Mouse (Mus musculus) C2C12 (cell line): ENCODE data around the gene Tspan9.

Experiments used
- CTCF ChIP-seq: IDR thresholded peaks from one replicate; pipeline ENCODE4 v1.5.1; 2011; ENCODE audit not compliant: control insufficient read depth, insufficient read depth, insufficient read length
- MAX ChIP-seq: IDR thresholded peaks from one replicate; pipeline ENCODE4 v1.6.1; 2011; ENCODE audit warnings: mild to moderate bottlenecking, control low read depth
- MYOG ChIP-seq: IDR thresholded peaks from one replicate; pipeline ENCODE4 v1.6.1; 2011; ENCODE audit not compliant: control insufficient read depth, insufficient read length; ENCODE audit errors: extremely low read depth

DNA sequence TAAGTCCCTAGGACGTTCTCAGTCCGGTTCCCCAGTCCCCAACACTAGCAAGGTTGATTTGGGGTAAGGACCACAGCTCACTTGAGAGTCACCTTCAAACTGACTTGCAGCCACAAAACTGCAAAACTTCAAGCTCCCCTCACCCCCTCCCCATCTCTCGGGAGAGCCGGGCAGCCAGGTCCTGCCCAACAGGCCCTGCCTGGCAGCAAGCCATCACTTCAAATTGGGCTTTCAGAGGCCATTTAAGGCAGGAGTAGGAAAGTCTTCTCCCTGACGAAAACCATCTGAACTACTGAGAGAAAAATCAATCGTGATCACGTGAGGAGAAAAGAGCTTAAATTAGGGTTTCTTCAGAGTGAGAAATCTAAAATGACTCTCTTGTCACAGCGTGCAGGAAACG lies 44.2 kb downstream of the Tspan9 start:
- TF ChIP-seq CTCF: no peak
- TF ChIP-seq MAX: no peak
- no peak for TF ChIP-seq MYOG
